Mouse (Mus musculus) granulocyte monocyte progenitor cell, adult 5-6 weeks (primary cell): ENCODE results near the gene 1700123K08Rik. TPM values are rescaled to one million over a fixed set of nuclear protein-coding genes. Genes with fewer than 3 reads are reported as not detected.
"Not testable (repeated sequence)": the region's sequence is repeated elsewhere in the genome, so short reads cannot be mapped to it uniquely, and the experiment has no call there.

Experiments used
- ATAC-seq: replicated peaks from 2 replicates; pipeline ENCODE4 v1.8.0; 2016; ENCODE audit warnings: mild to moderate bottlenecking, moderate TSS enrichment, inconsistent platforms; ENCODE audit not compliant: poor library complexity, severe bottlenecking
- total RNA-seq, 2 experiments: library from RNA; stranded (forward) in 1 of 2; stranded (reverse) in 1 of 2; fragments of 200-712, 200-1000 nt in 1 of 2; fragments of >200 nt in 1 of 2; fragmentation: Nextera tagmentation in 1 of 2; gene quantifications; 2 replicates each; pipeline ENCODE4 v1.2.3; 2014 to 2017

1700123K08Rik gene
- total RNA-seq (2014; fragmentation: Nextera tagmentation) (not detected in 2 replicates), total RNA-seq (2017) (not detected in 2 replicates)

DNA sequence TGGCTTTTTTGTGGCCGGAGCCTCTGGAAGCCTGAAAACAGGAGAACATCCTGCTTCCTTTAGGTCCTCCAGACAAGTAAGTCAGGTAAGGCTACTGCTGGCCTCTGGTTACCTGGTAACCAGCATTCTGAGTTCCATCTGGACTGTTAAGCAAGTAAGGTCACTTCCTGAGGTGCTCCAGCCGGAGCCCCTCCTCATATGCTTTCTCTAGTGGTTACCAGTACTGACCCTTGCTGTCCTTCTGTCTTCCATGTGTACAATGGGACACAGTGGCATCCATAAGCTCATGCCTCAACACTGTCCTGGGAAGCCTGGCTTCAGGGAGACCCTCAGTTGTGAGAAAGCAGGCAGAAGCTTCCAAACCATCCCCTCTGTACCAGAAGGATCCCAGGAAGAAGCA, at the start of gene 1700123K08Rik:
Gene 1700123K08Rik (minus strand): TSS at position 101 of the 400 bp plus-strand sequence.
- ATAC-seq = not testable (repeated sequence)

DNA sequence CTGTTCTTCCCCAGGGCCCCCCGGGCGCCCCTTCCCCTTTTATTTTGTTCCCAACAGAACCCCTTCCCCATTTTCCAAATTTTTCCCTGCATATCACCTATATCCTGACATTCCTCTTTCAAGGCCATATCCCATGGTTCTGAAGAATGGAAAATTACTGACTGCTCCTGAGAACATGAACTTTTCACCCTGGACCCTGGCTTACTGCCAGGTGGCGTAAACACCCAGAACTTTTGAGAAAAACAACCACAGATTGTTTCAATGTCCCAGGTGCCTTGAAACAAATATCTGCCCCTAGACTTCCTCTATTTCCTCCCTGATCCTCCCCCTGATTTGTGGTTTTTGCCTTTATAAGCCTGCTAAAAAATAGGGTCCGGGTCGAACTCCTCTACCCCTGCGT, 22.9 kb upstream of the 1700123K08Rik start:
- ATAC-seq = no peak

DNA sequence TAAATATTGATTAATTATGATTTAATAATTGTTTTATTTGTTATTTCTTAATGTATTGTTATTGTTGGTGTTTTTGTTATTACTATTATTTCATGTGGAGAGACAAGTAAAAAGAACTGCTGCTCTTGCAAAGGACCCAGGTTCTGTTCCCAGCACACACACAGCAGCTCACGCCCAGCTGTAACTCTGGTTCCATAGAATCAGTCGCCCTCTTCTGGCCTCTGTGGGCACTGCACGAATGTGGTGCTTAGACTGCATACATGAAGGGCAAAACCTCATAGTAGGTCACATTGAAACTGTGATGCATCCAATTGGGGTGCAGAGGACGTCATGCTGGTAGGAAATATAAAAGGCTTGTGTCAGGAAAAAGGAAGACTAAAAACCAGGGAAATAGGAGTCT, 7.1 kb upstream of the 1700123K08Rik start:
- no peak for ATAC-seq

DNA sequence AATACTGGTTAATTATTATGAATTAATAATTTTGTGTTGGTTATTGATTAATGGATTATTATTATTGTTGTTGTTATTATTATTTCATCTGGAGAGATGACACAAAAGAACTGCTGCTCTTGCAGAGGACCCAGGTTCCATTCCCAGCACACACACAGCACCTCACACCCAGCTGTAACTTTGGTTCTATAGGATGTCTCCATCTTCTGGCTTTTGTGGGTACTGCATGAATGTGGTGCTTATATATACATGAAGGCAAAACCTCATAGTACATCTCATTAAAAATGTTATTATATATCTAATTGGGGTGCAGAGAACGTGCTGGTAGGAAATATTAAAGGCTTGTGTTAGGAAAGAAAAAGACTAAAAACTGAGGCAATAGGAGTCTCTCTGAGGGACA, 11.8 kb downstream of the 1700123K08Rik start:
- ATAC-seq = no peak

DNA sequence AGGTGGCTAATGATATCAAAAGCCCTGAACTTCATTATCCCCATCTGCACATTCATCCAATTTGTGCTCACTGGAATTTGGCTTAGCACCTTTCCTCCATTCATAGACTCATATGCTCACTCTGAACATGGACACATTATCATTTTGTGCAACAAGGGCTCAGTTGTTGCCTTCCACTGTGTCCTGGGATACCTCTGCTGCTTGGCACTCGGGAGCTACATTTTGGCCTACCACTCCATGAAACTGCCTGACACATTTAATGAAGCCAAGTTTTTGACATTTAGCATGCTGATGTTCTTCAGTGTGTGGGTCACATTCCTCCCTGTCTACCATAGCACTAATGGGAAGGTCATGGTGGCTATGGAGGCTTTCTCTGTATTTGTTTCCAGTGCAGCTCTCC, 32.0 kb downstream of the 1700123K08Rik start:
- ATAC-seq = no peak

Other genes starting within 250 kb of the 1700123K08Rik start
- gene Pvrig, start 222.8 kb downstream of the 1700123K08Rik start, total RNA-seq (2014; fragmentation: Nextera tagmentation) = not detected in 2 replicates
- gene Pvrig, start 222.8 kb downstream of the 1700123K08Rik start, total RNA-seq (2017) = not detected in 2 replicates
- 16.7 and 21.8 TPM in 2 replicates for gene Zfp157, start 123.2 kb downstream of the 1700123K08Rik start, total RNA-seq (2014; fragmentation: Nextera tagmentation)
- gene Zfp157, start 123.2 kb downstream of the 1700123K08Rik start, total RNA-seq (2017) = 12.3 and 17.9 TPM in 2 replicates
- gene Zfp68, start 55.0 kb upstream of the 1700123K08Rik start, total RNA-seq (2014; fragmentation: Nextera tagmentation) = 34.4 and 34.7 TPM in 2 replicates
- 56.2 and 72.1 TPM in 2 replicates for gene Zfp68, start 55.0 kb upstream of the 1700123K08Rik start, total RNA-seq (2017)
- 6.7 and 14.7 TPM in 2 replicates for gene A430033K04Rik, start 58.1 kb upstream of the 1700123K08Rik start, total RNA-seq (2014; fragmentation: Nextera tagmentation)
- gene A430033K04Rik, start 58.1 kb upstream of the 1700123K08Rik start, total RNA-seq (2017) = 9.0 and 11.9 TPM in 2 replicates
- 1.5 and 6.0 TPM in 2 replicates for gene Fam20c, start 189.8 kb upstream of the 1700123K08Rik start, total RNA-seq (2014; fragmentation: Nextera tagmentation)
- 1.4 and 4.7 TPM in 2 replicates for gene Fam20c, start 189.8 kb upstream of the 1700123K08Rik start, total RNA-seq (2017)